Mouse (Mus musculus) limb, embryonic 15.5 days (tissue): Measurements from ENCODE around the gene Lxn. TPM values are rescaled to one million over a fixed set of nuclear protein-coding genes. Genes with fewer than 3 reads are reported as not detected.

Experiments used
- ATAC-seq: fragments of 200-750 bp; cut with Nextera tagmentation; 2 replicates; pipeline ENCODE4 v1.8.0; 2017; ENCODE audit warnings: low read depth, moderate TSS enrichment; ENCODE audit not compliant: insufficient number of reproducible peaks, low FRiP score, low TSS enrichment
- H3K27ac ChIP-seq: fragments of 300-500 bp; sonication (generic); 2 replicates; pipeline ENCODE4 v1.5.1; 2015; ENCODE audit warnings: moderate library complexity, mild to moderate bottlenecking, inconsistent platforms
- H3K27me3 ChIP-seq: fragments of 300-500 bp; sonication (generic); 2 replicates; pipeline ENCODE4 v1.6.1; 2015; ENCODE audit warnings: inconsistent platforms
- H3K36me3 ChIP-seq: fragments of 300-500 bp; sonication (generic); 2 replicates; pipeline ENCODE4 v1.6.1; 2015; ENCODE audit warnings: inconsistent platforms
- H3K4me1 ChIP-seq: fragments of 300-500 bp; sonication (generic); 2 replicates; pipeline ENCODE4 v1.6.1; 2015; ENCODE audit warnings: inconsistent platforms
- H3K4me2 ChIP-seq: fragments of 300-500 bp; sonication (generic); 2 replicates; pipeline ENCODE4 v1.6.1; 2015; ENCODE audit warnings: mild to moderate bottlenecking, inconsistent platforms
- H3K4me3 ChIP-seq: fragments of 300-500 bp; sonication (generic); 2 replicates; pipeline ENCODE4 v1.5.1; 2015; ENCODE audit warnings: mild to moderate bottlenecking, inconsistent platforms
- H3K9ac ChIP-seq: fragments of 300-500 bp; sonication (generic); 2 replicates; pipeline ENCODE4 v1.6.1; 2015; ENCODE audit warnings: inconsistent platforms
- H3K9me3 ChIP-seq: fragments of 300-500 bp; sonication (generic); 2 replicates; pipeline ENCODE4 v1.6.1; 2016; ENCODE audit warnings: inconsistent platforms
- WGBS: fragments of 180-500 bp; shearing (Covaris S2); methylation state at CpG from one replicate; pipeline ENCODE4 v1.1.7; 2015; 5-methylcytosine and 5-hydroxymethylcytosine counted together
- polyA plus RNA-seq: library from polyadenylated mRNA; unstranded; fragments of >200 nt; fragmentation: Nextera tagmentation; extraction: Ambion mirVana; gene quantifications from 2 replicates; pipeline ENCODE4 v1.2.1, GENCODE M21; 2015

Lxn gene
- polyA plus RNA-seq, 1 experiment from 2014 or later, result 128 TPM

DNA sequence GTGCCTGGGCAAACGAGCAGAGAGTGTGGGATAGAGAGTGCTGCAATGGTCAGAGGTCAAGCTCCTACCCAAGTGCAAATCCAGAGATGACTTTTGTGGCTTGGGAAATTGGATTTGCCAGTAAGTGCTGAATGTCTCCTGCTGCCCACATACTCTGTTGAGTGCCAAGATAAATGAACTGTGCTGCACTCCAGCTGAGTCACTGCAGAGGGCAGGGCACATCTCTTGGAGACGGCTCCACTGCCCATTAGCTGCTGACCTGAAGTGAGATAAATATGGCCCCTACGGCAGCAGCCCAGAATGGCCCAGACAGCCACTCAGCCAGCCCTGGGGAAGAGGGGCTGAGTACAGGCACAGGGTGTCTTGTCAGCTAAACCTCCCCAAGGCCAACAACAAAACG lies 26.4 kb upstream of the Lxn start:
- WGBS, result 43% methylated on average over 4 of the region's 4 CpGs

DNA sequence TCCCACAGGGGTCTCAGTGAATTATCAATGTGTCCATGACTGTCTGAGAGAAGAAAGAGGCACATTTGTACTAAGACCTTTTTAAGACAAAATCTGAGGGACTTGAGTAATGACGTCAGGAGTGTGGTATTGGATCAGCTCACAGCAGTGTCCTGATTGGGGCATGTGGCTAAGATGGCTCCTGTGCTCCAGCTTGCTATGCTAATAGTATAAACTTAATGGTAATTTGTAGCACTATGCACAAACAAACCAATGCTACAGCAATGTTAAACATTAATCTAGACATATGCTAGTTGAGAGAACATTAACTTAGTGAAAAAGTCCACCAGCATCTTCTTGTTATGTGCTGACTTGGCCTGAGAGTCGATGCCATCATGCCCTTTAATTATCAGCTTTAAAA lies 21.5 kb upstream of the Lxn start:
- H3K4me2 ChIP-seq, result no peak overlapping the region
- no peak overlapping the region for H3K9ac ChIP-seq
- H3K9me3 ChIP-seq, result no peaks in the 10 kb centered on the region
- H3K4me1 ChIP-seq, result no peaks in the 10 kb centered on the region
- WGBS, result 82% methylated on average over 2 of the region's 2 CpGs
- H3K36me3 ChIP-seq, result no peaks in the 10 kb centered on the region
- H3K27me3 ChIP-seq, result no peaks in the 10 kb centered on the region
- no peak for ATAC-seq
- no peak overlapping the region for H3K27ac ChIP-seq
- no peak overlapping the region for H3K4me3 ChIP-seq

More for the DNA sequence above, 26.4 kb upstream of the Lxn start:
- no peak overlapping the region for H3K4me3 ChIP-seq
- H3K9me3 ChIP-seq, result no peaks in the 10 kb centered on the region
- H3K4me2 ChIP-seq, result no peak overlapping the region
- no peak overlapping the region for H3K9ac ChIP-seq
- ATAC-seq, result no peak
- H3K4me1 ChIP-seq, result no peaks in the 10 kb centered on the region
- no peak overlapping the region for H3K27ac ChIP-seq
- H3K27me3 ChIP-seq, result no peaks in the 10 kb centered on the region
- no peaks in the 10 kb centered on the region for H3K36me3 ChIP-seq

DNA sequence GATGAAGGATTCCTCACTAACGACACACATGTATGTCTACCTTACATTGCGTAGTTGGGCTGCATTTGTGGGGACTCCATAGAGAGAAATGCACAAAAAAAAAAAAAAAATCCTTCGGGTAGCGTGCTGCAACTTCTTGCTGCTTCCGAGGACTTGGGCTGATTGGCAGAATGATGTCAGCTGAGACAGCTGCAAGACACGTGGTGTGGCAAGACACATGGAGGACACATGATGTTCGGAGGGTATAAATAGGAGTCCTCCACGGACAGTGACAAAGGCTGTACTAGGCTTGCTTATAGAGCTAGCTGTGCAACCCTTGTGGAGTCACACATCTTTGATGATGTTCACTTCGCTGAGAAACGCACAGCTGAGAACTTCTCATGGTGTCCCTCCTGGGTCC lies 18.7 kb upstream of the Lxn start:
- no peak overlapping the region for H3K9ac ChIP-seq
- no peaks in the 10 kb centered on the region for H3K36me3 ChIP-seq
- ATAC-seq, result no peak
- H3K4me3 ChIP-seq, result no peak overlapping the region
- H3K9me3 ChIP-seq, result no peaks in the 10 kb centered on the region
- H3K27ac ChIP-seq, result no peak overlapping the region
- H3K27me3 ChIP-seq, result no peaks in the 10 kb centered on the region
- 84% methylated on average over 10 of the region's 10 CpGs for WGBS
- H3K4me1 ChIP-seq, result no peaks in the 10 kb centered on the region
- no peak overlapping the region for H3K4me2 ChIP-seq

DNA sequence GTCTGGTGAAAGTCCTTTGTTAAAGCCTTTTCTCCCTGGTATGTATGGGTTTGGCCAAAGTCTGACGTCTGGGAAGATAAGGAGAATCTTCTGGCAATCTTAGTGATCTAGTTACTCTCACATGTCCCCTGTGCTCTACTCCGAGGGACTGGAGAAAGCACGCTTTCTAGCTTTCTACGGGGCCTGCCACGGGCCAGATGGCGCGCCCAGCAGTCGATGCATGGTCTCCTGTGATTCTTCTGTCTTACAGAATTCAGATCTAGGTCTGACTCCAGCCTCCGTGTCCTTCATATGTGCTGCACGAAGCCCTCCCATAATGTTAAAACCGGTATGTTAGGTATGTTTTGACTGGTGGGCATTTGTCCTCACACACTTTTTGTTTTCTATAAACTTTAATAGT lies 16.1 kb upstream of the Lxn start:
- no peak overlapping the region for H3K27ac ChIP-seq
- no peak overlapping the region for H3K9ac ChIP-seq
- 89% methylated on average over 11 of the region's 11 CpGs for WGBS
- no peak for ATAC-seq
- H3K4me3 ChIP-seq, result no peak overlapping the region
- no peak overlapping the region for H3K4me2 ChIP-seq
- H3K9me3 ChIP-seq, result no peaks in the 10 kb centered on the region
- no peaks in the 10 kb centered on the region for H3K27me3 ChIP-seq
- H3K36me3 ChIP-seq, result peaks cover 12% of the 10 kb centered on the region
- H3K4me1 ChIP-seq, result no peaks in the 10 kb centered on the region

DNA sequence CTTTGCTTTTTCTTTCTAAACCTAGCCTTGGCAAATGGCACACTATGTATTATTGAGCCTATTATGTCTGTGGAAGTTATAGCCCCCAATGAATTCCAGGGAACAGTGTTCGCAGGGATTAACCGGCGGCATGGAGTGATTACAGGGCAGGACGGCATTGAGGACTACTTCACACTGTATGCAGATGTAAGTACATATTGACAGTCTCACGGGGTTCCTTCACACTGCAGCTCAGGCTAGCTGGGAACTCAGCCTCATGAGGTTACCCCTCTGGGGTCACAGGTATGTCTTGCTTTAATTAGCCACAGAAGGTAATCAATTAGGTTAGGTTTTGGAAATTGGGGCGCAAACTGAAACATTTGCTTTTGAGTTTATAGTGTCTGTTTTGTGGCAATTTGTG lies 9.7 kb upstream of the Lxn start:
- no peaks in the 10 kb centered on the region for H3K4me1 ChIP-seq
- H3K9me3 ChIP-seq, result no peaks in the 10 kb centered on the region
- no peak overlapping the region for H3K9ac ChIP-seq
- no peak overlapping the region for H3K4me3 ChIP-seq
- H3K4me2 ChIP-seq, result no peak overlapping the region
- no peaks in the 10 kb centered on the region for H3K27me3 ChIP-seq
- WGBS, result 72% methylated on average over 6 of the region's 6 CpGs
- no peak overlapping the region for H3K27ac ChIP-seq
- H3K36me3 ChIP-seq, result peaks cover 22% of the 10 kb centered on the region
- no peak for ATAC-seq

DNA sequence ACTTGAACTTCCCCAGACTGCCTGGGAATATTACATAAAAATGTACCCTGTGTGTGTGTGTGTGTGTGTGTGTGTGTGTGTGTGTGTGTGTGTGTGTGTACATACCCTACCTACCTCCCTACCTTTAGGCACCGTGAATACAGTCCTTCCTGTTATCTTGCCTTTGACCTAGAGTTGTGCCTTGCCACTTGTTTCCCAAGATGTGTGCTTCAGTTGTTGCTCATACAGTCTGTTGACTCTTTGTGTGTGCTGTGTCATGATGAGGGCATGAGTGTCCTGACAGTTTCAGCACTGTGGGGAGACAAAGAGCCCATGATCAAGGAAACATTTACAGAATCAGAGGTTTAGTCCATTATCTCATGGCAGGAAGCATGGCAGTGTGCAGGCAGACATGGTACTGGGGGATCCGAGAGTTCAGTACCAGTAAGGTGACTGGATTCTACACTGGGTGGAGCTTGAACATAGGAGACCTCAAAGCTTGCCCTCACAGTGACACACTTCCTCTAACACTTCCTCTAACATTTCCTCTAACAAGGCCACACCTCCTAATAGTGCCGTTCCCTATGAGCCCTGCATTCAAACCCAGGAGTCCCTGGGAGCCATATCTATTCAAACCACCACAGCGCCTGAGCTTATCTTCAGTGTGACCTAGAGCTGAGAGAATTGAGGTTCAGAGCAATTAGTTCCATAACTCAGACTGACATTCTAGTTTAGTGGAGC lies 7.8 kb upstream of the Lxn start:
- 89% methylated on average over 4 of the region's 4 CpGs for WGBS
- ATAC-seq, result no peak
- no peak overlapping the region for H3K9ac ChIP-seq
- no peaks in the 10 kb centered on the region for H3K4me1 ChIP-seq
- H3K4me2 ChIP-seq, result no peak overlapping the region
- H3K9me3 ChIP-seq, result no peaks in the 10 kb centered on the region
- H3K27me3 ChIP-seq, result no peaks in the 10 kb centered on the region
- no peak overlapping the region for H3K27ac ChIP-seq
- peaks cover 30% of the 10 kb centered on the region for H3K36me3 ChIP-seq
- no peak overlapping the region for H3K4me3 ChIP-seq

DNA sequence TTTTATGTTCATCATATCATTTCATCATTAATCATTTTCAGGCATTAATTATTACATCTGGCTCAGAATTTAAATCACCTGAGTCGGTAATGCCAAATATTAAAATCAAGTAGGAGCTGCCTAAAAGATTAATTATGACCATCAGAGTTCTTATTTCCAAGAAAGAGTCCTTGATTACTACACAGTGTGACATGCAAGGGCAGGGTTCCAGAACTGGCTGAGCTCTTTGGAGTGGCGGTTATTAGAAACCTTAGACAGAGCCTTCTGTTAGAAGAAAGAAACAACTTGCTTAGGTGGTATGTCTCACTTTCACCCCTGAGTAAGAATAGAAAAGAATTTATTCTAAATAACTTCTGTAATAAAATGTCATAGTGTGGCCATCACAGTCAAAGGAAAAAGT lies 3.6 kb upstream of the Lxn start:
- H3K27me3 ChIP-seq, result no peaks in the 10 kb centered on the region
- no peak overlapping the region for H3K4me3 ChIP-seq
- H3K27ac ChIP-seq, result no peak overlapping the region
- no peak overlapping the region for H3K4me2 ChIP-seq
- H3K9ac ChIP-seq, result no peak overlapping the region
- no peak for ATAC-seq
- H3K9me3 ChIP-seq, result no peaks in the 10 kb centered on the region
- 74% methylated on average over 2 of the region's 2 CpGs for WGBS
- peaks cover 11% of the 10 kb centered on the region; the same call in 1 of the 2 replicates for H3K4me1 ChIP-seq
- H3K36me3 ChIP-seq, result peaks cover 15% of the 10 kb centered on the region; the same call in 1 of the 2 replicates

DNA sequence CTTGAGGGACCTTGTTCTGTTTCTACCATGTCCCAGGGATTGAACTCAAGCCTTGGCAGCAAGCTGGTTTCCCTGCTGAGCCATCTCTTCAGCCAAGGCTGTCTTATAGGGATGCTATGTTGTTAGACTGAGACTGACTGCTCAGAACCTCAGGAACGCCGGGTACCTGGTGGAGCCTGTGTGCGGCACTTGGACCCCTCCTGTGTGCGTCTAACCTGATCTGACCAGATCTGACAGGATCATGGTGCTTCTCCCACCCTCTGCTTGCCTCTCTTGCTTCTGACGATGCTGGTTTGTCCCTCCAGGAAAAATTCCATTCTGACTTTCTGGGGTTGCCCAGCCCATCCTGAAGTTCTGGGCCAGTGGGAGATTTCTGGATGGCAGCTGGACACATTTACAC lies 2.9 kb upstream of the Lxn start:
- Histone ChIP-seq H3K4me1 (peaks cover 11% of the 10 kb centered on the region; the same call in 1 of the 2 replicates), H3K4me3 (no peak overlapping the region), H3K9me3 (no peaks in the 10 kb centered on the region), H3K9ac (no peak overlapping the region), H3K4me2 (no peak overlapping the region), H3K27me3 (no peaks in the 10 kb centered on the region), H3K36me3 (peaks cover 15% of the 10 kb centered on the region; the same call in 1 of the 2 replicates), H3K27ac (no peak overlapping the region)
- WGBS, result 89% methylated on average over 5 of the region's 5 CpGs
- ATAC-seq, result no peak

DNA sequence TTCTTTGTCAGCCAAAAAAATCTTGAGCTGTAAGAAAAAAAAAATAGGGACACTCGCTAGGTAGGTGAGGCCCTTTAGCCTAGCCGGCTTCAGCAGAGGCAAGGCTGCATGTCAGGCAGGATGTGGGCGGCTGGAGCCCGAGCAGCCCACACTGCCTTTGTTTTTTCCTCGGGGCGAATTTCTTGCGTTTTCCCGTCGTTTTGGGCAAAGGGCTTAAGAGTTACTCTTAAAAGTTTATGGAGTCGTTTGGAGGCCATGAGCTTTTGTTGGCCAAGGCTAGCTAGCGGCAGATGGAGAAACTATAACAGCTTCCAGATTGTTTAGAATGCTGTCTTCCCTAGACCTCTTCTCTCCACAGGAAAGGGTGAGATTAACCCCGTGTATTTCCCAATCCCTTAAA lies 725 bp downstream of the Lxn start:
- ATAC-seq, result no peak; the same call in 1 of the 2 replicates
- peak overlapping the region; percentile 63 for H3K9ac ChIP-seq
- 2% methylated on average over 12 of the region's 12 CpGs for WGBS
- H3K4me3 ChIP-seq, result peak overlapping the region; percentile 66
- peak overlapping the region; percentile 83 for H3K4me2 ChIP-seq
- H3K36me3 ChIP-seq, result peaks cover 32% of the 10 kb centered on the region
- H3K9me3 ChIP-seq, result no peaks in the 10 kb centered on the region
- H3K27ac ChIP-seq, result peak overlapping the region; percentile 89
- H3K27me3 ChIP-seq, result no peaks in the 10 kb centered on the region
- peaks cover 11% of the 10 kb centered on the region; the same call in 1 of the 2 replicates for H3K4me1 ChIP-seq

DNA sequence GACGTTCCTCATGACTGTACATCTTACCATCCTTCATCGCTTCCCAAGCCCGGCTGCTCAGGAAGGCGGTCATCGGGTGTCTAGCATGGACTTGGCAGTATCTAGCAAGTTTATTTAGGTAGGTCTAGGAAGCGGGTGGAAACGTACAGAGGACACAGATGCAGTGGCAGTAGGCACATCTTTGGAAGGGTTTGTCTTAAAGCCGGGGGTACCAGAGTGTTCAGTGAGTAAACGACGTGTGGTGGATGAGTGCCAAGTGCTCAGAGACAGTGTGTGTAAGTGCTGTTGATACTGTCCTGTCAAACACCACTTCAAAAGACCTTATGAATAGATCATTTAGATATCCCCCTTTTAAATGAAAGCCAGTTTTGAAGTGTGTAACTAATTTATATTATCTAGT lies 1.1 kb downstream of the Lxn start:
- ATAC-seq, result no peak
- H3K27ac ChIP-seq, result no peak overlapping the region; the same call in 1 of the 2 replicates
- H3K9me3 ChIP-seq, result no peaks in the 10 kb centered on the region
- H3K36me3 ChIP-seq, result peaks cover 31% of the 10 kb centered on the region
- no peaks in the 10 kb centered on the region for H3K27me3 ChIP-seq
- 28% methylated on average over 10 of the region's 10 CpGs for WGBS
- H3K4me1 ChIP-seq, result peaks cover 11% of the 10 kb centered on the region; the same call in 1 of the 2 replicates
- no peak overlapping the region for H3K9ac ChIP-seq
- H3K4me2 ChIP-seq, result peak overlapping the region; percentile 83
- peak overlapping the region; percentile 66 for H3K4me3 ChIP-seq

DNA sequence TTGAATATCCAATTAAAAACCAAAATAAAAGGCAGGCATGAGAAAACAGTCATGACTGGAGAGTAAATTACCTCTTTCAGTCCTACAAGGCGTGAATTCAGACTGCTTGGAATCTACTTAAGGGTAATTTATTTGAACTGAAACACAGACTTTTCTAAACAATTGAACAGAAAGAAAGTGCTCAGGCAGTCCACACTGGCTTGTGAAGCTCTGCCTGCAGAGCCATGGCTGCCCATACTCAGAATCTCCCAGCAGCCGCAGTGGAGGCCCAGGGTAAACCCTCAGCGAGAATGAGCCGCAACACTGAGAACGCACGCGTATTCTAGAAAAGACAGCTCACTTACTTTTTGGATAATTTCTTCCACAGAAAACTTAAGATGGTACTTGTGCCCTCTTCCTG lies 1.7 kb downstream of the Lxn start:
- Histone ChIP-seq H3K27me3 (no peaks in the 10 kb centered on the region), H3K9me3 (no peaks in the 10 kb centered on the region), H3K27ac (no peak overlapping the region), H3K4me3 (peak overlapping the region; percentile 66), H3K36me3 (peaks cover 36% of the 10 kb centered on the region), H3K4me1 (peaks cover 11% of the 10 kb centered on the region; the same call in 1 of the 2 replicates), H3K9ac (no peak overlapping the region), H3K4me2 (peak overlapping the region; percentile 83; the same call in 1 of the 2 replicates)
- 80% methylated on average over 7 of the region's 7 CpGs for WGBS
- ATAC-seq, result no peak

DNA sequence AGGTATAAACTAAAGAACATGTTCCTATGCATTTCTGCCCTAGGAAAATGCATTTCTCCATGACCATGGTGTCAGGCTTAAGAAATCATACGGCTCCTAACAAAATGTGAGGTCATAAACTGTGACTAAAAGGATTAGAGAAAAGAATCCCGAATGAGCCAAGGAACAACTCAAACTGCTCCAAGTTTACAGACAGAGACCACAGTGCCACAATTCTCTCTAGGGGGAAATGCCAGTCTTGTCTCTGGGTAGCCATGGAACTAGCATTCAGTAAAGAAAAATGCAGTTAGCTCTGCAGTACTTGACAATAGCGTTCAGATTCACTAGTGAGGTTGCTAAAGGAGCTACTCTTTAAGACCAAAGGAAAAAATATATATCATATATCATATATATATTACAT lies 3.8 kb downstream of the Lxn start:
- peaks cover 56% of the 10 kb centered on the region for H3K36me3 ChIP-seq
- H3K27me3 ChIP-seq, result no peaks in the 10 kb centered on the region
- no peak overlapping the region for H3K27ac ChIP-seq
- H3K9me3 ChIP-seq, result no peaks in the 10 kb centered on the region
- no peak for ATAC-seq
- H3K4me3 ChIP-seq, result no peak overlapping the region
- H3K4me2 ChIP-seq, result no peak overlapping the region
- H3K9ac ChIP-seq, result no peak overlapping the region
- H3K4me1 ChIP-seq, result peaks cover 11% of the 10 kb centered on the region; the same call in 1 of the 2 replicates
- whole genome bisulfite sequencing, result 85% methylated on average over 3 of the region's 3 CpGs
